Mouse (Mus musculus): ENCODE data around the gene Tspo2. TPM values are rescaled to one million over a fixed set of nuclear protein-coding genes. Genes with fewer than 3 reads are reported as not detected.
A peak's percentile ranks its signal among the peaks of the same experiment; 100 is the strongest.
"Not testable (repeated sequence)": the region's sequence is repeated elsewhere in the genome, so short reads cannot be mapped to it uniquely, and the experiment has no call there.

Gene Tspo2
- total and polyA plus RNA-seq, 2 experiments from 2014 or later = 0.90 to 2.0 TPM

DNA sequence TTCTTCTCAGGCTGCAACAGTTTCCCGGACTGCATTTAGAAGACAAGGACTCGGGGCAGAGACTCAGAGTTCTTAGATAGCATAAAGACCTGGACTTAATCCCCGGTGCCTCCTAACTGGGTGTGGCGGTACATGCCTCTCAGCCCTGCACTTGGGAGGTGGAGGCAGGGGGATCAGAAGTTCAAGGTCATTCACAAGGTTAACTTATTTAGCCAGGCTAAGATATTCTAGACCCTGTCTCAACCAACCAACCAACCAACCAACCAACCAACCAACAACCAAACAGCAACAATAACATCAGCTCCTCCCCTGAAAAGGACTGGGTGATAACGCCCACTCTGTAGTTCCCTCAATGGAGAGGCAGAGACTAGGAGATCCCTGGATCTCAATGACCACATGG lies 32.9 kb upstream of the Tspo2 start:
- whole genome bisulfite sequencing = 95% methylated on average over 5 of the region's 5 CpGs

DNA sequence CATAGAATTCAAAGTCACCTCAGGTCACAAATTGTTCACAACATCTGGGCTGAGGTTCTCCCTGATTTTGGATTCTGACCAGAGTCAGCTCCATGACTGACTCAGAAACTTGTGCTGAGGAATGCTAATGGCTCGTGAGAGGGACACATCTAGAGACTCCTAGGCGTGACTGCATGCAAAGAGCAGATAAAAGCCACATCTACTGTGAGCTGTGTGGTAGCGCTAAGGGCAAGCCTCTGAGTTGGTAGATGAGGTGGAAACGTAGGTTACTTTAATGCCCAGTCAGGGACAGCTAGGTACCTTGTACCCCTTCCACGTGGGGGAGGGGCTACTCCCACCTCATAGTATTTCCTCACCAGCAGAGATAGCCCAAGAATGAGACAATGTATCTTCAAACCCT lies 32.4 kb upstream of the Tspo2 start:
- H3K9ac ChIP-seq (replicated peaks; ENCODE audit: low read length) = no peak overlapping the region
- DNase-seq (ENCODE audit: low spot score) (no peak), ATAC-seq (no peak)
- WGBS = 84% methylated on average over 5 of the region's 5 CpGs
- no peaks in the 10 kb centered on the region for H3K9me3 ChIP-seq (ENCODE audit: low read length)
- no peaks in the 10 kb centered on the region for H3K27me3 ChIP-seq (ENCODE audit: insufficient read depth, low read length)
- H3K4me3 ChIP-seq (ENCODE audit: low read length) = no peak overlapping the region
- H3K4me1 ChIP-seq (ENCODE audit: insufficient read depth, low read length) = no peaks in the 10 kb centered on the region
- no peaks in the 10 kb centered on the region for H3K36me3 ChIP-seq (ENCODE audit: insufficient read depth, low read length)
- H3K4me2 ChIP-seq (ENCODE audit: low read depth, low read length) = no peak overlapping the region
- no peak for TF ChIP-seq CTCF (IDR thresholded peaks at IDR 0.05; ENCODE audit: low read depth)
- no peak overlapping the region for H3K27ac ChIP-seq

More for the DNA sequence above, 32.9 kb upstream of the Tspo2 start:
- ATAC-seq (no peak), DNase-seq (ENCODE audit: low spot score) (no peak)
- no peaks in the 10 kb centered on the region for H3K36me3 ChIP-seq (ENCODE audit: insufficient read depth, low read length)
- H3K9ac ChIP-seq (replicated peaks; ENCODE audit: low read length) = no peak overlapping the region
- H3K27me3 ChIP-seq (ENCODE audit: insufficient read depth, low read length) = no peaks in the 10 kb centered on the region
- no peak for TF ChIP-seq CTCF (IDR thresholded peaks at IDR 0.05; ENCODE audit: low read depth)
- H3K9me3 ChIP-seq (ENCODE audit: low read length) = no peaks in the 10 kb centered on the region
- H3K27ac ChIP-seq = no peak overlapping the region
- H3K4me1 ChIP-seq (ENCODE audit: insufficient read depth, low read length) = no peaks in the 10 kb centered on the region
- H3K4me2 ChIP-seq (ENCODE audit: low read depth, low read length) = no peak overlapping the region
- H3K4me3 ChIP-seq (ENCODE audit: low read length) = no peak overlapping the region

DNA sequence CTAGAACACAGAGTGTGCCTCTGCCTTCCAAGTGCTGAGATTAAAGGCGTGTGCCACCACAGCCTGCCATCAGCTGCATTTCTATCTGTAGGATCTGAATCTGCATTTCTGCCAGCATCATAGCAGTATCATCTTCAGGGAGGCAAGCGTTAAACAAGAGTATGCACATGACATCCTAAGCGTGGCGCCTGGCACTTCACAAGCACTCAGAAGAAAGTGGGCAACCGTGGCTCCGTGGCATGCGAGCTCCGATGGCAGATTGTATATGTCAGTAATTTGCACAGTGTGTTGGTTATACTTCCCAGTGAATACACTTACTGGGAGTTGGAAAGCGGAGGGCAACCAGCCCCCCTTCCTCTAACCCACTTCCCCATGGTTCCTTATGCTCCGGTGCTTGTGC lies 28.6 kb upstream of the Tspo2 start:
- ATAC-seq = no peak
- H3K27me3 ChIP-seq (ENCODE audit: insufficient read depth, low read length) = no peaks in the 10 kb centered on the region
- no peak for DNase-seq (ENCODE audit: low spot score)
- H3K9me3 ChIP-seq (ENCODE audit: low read length) = no peaks in the 10 kb centered on the region
- H3K4me3 ChIP-seq (ENCODE audit: low read length) = no peak overlapping the region
- no peaks in the 10 kb centered on the region for H3K36me3 ChIP-seq (ENCODE audit: insufficient read depth, low read length)
- WGBS = 78% methylated on average over 10 of the region's 10 CpGs
- no peak overlapping the region for H3K4me2 ChIP-seq (ENCODE audit: low read depth, low read length)
- H3K27ac ChIP-seq = no peak overlapping the region
- H3K9ac ChIP-seq (replicated peaks; ENCODE audit: low read length) = no peak overlapping the region
- TF ChIP-seq CTCF (IDR thresholded peaks at IDR 0.05; ENCODE audit: low read depth) = no peak
- no peaks in the 10 kb centered on the region for H3K4me1 ChIP-seq (ENCODE audit: insufficient read depth, low read length)

DNA sequence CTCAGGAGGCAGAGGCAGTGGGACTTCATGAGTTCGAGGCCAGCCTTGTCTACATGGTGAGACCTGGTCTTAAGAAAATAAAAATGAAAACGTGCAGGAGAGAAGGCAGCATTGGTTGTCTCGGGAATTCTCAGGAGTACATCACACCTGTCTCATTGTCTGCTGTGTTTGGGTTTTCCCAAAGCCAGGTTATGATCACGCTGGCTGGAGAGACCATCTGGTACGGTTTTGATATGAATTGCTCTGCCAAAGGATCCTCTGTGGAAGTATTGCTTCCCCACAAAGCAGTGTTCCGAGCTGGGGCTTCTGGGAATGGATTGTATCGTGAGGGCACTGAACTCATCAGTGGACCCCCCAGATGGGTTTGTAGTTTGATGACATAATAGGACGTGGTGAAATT lies 24.1 kb upstream of the Tspo2 start:
- Histone ChIP-seq H3K4me3 (ENCODE audit: low read length) (no peak overlapping the region), H3K4me1 (ENCODE audit: insufficient read depth, low read length) (no peaks in the 10 kb centered on the region), H3K36me3 (ENCODE audit: insufficient read depth, low read length) (no peaks in the 10 kb centered on the region), H3K27ac (no peak overlapping the region), H3K9ac (replicated peaks; ENCODE audit: low read length) (no peak overlapping the region), H3K27me3 (ENCODE audit: insufficient read depth, low read length) (no peaks in the 10 kb centered on the region), H3K9me3 (ENCODE audit: low read length) (no peaks in the 10 kb centered on the region), H3K4me2 (ENCODE audit: low read depth, low read length) (no peak overlapping the region)
- DNase-seq (ENCODE audit: low spot score) (no peak), ATAC-seq (no peak)
- WGBS = 79% methylated on average over 8 of the region's 8 CpGs
- TF ChIP-seq CTCF (IDR thresholded peaks at IDR 0.05; ENCODE audit: low read depth) = no peak

DNA sequence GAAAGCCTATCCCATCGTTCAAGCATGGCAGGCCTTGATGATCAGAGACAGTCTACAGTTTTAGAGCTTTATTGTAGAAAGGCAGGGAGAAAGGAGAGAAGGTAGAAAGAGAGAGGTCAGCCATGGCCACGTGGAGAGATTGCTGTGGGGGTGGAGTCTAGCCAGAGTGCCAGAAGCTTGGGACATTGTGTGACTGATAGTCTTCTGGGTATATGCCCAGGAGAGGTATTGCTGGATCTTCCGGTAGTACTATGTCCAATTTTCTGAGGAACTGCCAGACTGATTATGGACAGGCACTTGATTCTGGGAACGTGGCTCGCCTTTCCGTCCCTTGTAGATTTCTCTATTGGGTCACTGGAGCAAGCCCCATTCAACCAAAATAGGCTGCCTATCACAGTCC lies 23.0 kb upstream of the Tspo2 start:
- H3K27ac ChIP-seq; H3K4me1 ChIP-seq (ENCODE audit: insufficient read depth, low read length); H3K9me3 ChIP-seq (ENCODE audit: low read length); DNase-seq (ENCODE audit: low spot score); H3K9ac ChIP-seq (replicated peaks; ENCODE audit: low read length); H3K27me3 ChIP-seq (ENCODE audit: insufficient read depth, low read length); ATAC-seq; H3K36me3 ChIP-seq (ENCODE audit: insufficient read depth, low read length); H3K4me3 ChIP-seq (ENCODE audit: low read length); H3K4me2 ChIP-seq (ENCODE audit: low read depth, low read length): not testable (repeated sequence)
- WGBS = 73% methylated on average over 6 of the region's 6 CpGs

DNA sequence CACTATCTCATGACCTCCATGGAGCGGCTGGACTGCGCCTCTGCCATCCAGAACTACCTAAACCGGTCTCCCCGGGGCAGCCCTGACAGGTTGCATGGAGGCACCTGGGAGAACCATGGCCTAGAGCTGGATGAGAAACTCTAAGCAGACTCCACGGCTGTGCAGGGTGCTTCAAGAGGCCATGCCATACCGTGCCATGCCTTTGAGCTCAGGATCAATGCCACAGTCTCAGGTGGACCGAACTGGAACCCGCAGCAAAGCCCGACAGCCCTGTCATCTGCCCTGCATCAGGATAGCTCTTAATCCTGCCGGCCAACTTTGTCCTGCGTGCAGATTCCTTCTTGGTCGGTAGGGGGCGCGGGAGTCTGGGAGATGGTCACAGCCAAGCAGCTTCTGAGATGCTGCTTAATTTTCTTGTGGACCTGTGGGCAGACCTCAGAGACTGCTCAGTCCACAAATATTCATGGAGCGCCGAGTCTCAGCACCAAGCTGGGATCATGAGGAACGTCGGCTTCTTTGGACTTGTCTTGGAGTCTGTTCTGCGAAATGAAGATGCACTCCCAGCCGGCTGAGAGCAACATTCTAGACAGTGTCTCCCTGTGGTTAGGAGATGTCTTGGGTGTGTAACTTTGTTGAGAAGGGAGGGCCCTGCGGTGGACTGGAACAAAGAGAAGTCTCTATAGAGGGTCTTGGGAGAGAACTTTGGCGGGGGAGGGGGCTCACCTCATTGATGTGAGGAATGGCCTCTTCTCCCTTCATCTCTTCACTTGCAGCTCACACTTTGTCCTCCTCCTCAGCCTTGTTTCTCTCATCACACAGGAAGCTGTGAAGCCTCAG lies 16.3 kb upstream of the Tspo2 start:
- no peaks in the 10 kb centered on the region for H3K4me1 ChIP-seq (ENCODE audit: insufficient read depth, low read length)
- no peak overlapping the region for H3K27ac ChIP-seq
- H3K36me3 ChIP-seq (ENCODE audit: insufficient read depth, low read length) = no peaks in the 10 kb centered on the region
- H3K9ac ChIP-seq (replicated peaks; ENCODE audit: low read length) = no peak overlapping the region
- TF ChIP-seq CTCF (IDR thresholded peaks at IDR 0.05; ENCODE audit: low read depth) = peak; percentile 98
- H3K4me2 ChIP-seq (ENCODE audit: low read depth, low read length) = peak overlapping the region; percentile 23; the same call in 1 of the 2 replicates
- DNase-seq (ENCODE audit: low spot score) = peak; percentile 89
- H3K27me3 ChIP-seq (ENCODE audit: insufficient read depth, low read length) = no peaks in the 10 kb centered on the region
- H3K9me3 ChIP-seq (ENCODE audit: low read length) = no peaks in the 10 kb centered on the region
- no peak overlapping the region for H3K4me3 ChIP-seq (ENCODE audit: low read length)
- peak; percentile 87 for ATAC-seq
- WGBS = 7% methylated on average over 22 of the region's 22 CpGs

DNA sequence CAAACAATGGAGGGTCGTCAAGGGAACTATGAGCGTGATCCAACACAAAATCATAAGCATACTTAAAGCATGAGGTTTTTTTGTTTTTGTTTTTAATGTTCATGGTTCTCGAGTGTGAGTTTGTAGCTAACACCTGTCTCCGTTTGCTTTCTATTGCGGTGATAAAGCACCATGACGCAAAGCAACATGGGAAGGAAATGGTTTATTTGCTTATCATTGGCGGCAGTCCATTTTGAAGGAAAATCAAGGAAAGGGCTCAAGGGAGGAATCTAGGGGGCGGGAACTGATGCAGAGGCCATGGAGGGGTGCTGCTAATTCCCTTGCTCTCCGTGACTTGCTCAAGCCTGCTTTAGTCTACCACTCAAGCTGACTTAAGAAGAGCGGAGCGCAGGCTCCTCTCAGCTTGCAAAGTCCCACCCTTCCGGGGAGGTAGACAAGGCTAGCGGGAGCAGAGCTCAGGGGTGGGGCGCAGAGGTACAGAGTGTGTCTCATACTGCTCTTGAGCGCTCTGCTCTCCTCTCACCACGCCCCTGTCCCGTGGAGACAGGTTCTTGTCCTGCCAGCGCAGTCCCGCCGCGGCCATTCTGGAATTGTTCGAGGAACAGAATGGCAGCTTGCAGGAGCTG lies 15.6 kb upstream of the Tspo2 start:
- Histone ChIP-seq H3K27ac (no peak overlapping the region), H3K4me2 (ENCODE audit: low read depth, low read length) (peak overlapping the region; percentile 23; the same call in 1 of the 2 replicates), H3K4me3 (ENCODE audit: low read length) (no peak overlapping the region), H3K36me3 (ENCODE audit: insufficient read depth, low read length) (no peaks in the 10 kb centered on the region), H3K9me3 (ENCODE audit: low read length) (no peaks in the 10 kb centered on the region), H3K4me1 (ENCODE audit: insufficient read depth, low read length) (no peaks in the 10 kb centered on the region), H3K27me3 (ENCODE audit: insufficient read depth, low read length) (no peaks in the 10 kb centered on the region), H3K9ac (replicated peaks; ENCODE audit: low read length) (no peak overlapping the region)
- DNase-seq (ENCODE audit: low spot score) (no peak), ATAC-seq (peak; percentile 56)
- no peak for TF ChIP-seq CTCF (IDR thresholded peaks at IDR 0.05; ENCODE audit: low read depth)
- 39% methylated on average over 22 of the region's 22 CpGs for WGBS

All from hindbrain, postnatal 0 days (tissue).